Mouse (Mus musculus): ENCODE results near the gene Uba2. TPM values are rescaled to one million over a fixed set of nuclear protein-coding genes. Genes with fewer than 3 reads are reported as not detected.

Gene Uba2
- polyA plus RNA-seq (2014; fragmentation: Illumina TruSeq; extraction: RNeasy Lipid Tissue Mini Kit (QIAGEN cat#74804); ENCODE audit: low replicate concordance): 57.0 TPM

DNA sequence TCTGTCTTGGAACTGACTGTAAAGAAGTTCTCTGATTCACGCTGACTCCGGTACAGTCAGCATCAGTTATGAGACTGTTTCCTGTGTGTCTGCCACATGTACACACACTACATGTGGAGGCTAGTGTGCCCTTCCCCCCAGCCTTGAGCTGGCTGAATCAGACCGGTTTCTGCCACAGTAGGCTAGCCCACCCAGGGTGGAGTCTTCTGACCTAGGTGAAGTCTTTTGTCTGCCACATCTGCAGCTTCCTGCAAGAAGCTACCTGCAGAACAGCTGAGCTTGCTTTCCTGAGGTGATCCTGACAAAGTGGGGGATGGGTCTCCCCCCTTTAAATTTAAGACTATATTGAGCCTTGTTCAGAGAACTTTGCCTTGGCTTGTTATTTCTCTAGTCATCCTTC, at the start of gene Uba2:
Gene Uba2 (minus strand): TSS at position 146 of the 400 bp plus-strand sequence.

GRCm38 (mm10) chr7:34196132-34197128, 27.0 kb upstream of the Uba2 start, which contains the start of gene Pdcd2l:
Pdcd2l (minus strand) TSS chr7:34196661.

DNA sequence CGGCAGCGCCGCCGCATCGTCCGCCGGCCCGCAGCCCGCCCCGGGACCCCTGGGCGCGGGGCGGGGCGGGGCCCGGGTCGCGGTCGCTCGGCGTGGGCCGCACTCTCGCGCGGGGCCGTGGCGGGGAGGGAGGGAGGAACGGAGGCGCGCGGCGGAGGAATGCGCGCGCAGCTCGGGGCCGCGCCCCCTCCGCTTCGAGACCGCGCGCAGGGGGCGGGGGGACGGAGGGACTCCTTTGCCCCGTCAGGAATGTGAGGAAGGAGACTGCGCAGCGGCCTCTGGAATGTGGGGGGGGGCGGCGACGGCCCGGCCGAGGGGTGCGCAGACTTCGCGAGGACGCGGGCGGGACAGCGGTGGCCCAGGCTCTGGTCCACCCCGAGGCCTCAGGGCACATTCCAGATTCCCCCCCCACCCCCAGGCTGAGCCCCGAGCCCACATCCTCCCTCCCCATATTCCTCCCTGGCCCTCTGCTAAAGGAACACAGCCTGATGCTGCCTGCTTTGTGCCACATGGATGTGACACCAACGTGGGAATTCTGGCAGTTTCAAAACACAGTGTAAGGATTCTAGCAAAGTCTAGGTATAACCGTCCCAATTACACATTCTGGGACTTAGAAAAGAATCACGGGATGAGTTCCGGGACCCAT, 36.2 kb downstream of the Uba2 start, which contains the start of gene Wtip:
Gene Wtip (minus strand): TSS at position 152 of the 646 bp plus-strand sequence.

DNA sequence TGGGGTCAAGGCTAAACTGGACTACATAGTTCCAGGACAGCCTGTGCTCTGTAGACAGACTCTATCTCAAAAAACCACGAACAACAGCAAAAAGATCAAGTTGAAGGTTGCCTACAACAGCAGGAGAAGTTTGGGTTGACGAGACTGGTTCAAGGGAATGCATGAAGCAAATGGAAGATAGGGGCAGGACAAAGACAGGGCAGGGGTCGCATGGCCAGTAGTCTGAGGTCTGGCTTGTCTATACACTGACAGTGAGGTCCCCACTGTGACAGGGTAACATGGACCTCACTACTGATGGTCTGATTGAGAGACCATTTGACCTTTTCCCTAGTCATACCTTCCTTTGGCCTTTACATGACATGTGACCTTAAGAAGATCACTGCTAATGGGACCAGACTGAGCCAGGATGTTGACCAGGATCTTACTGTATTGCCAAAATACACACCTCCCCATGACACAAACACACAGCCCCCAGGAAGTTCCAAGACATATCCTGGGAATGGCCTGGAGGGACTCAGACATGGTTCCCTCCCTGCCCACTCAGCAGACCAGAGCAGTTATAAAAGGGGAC, 74.4 kb downstream of the Uba2 start, which contains the start of gene Scgb1b30:
Gene Scgb1b30 (plus strand): TSS at position 521 of the 571 bp plus-strand sequence.

Other genes starting within 250 kb of the Uba2 start
- gene Scgb2b26, start 224.6 kb downstream of the Uba2 start, polyA plus RNA-seq (2014; fragmentation: Illumina TruSeq; extraction: RNeasy Lipid Tissue Mini Kit (QIAGEN cat#74804); ENCODE audit: low replicate concordance): not detected
- not detected for gene Scgb2b27, start 155.7 kb downstream of the Uba2 start, polyA plus RNA-seq (2014; fragmentation: Illumina TruSeq; extraction: RNeasy Lipid Tissue Mini Kit (QIAGEN cat#74804); ENCODE audit: low replicate concordance)
- not detected for gene Scgb1b27, start 148.1 kb downstream of the Uba2 start, polyA plus RNA-seq (2014; fragmentation: Illumina TruSeq; extraction: RNeasy Lipid Tissue Mini Kit (QIAGEN cat#74804); ENCODE audit: low replicate concordance)
- gene Scgb1b30, start 74.2 kb downstream of the Uba2 start, polyA plus RNA-seq (2014; fragmentation: Illumina TruSeq; extraction: RNeasy Lipid Tissue Mini Kit (QIAGEN cat#74804); ENCODE audit: low replicate concordance): not detected
- gene Wtip, start 36.3 kb downstream of the Uba2 start, polyA plus RNA-seq (2014; fragmentation: Illumina TruSeq; extraction: RNeasy Lipid Tissue Mini Kit (QIAGEN cat#74804); ENCODE audit: low replicate concordance): not detected
- 2.3 TPM for gene Pdcd2l, start 27.1 kb upstream of the Uba2 start, polyA plus RNA-seq (2014; fragmentation: Illumina TruSeq; extraction: RNeasy Lipid Tissue Mini Kit (QIAGEN cat#74804); ENCODE audit: low replicate concordance)
- 20.1 TPM for gene Gpi1, start 60.7 kb upstream of the Uba2 start, polyA plus RNA-seq (2014; fragmentation: Illumina TruSeq; extraction: RNeasy Lipid Tissue Mini Kit (QIAGEN cat#74804); ENCODE audit: low replicate concordance)
- not detected for gene Gm6096, start 81.4 kb upstream of the Uba2 start, polyA plus RNA-seq (2014; fragmentation: Illumina TruSeq; extraction: RNeasy Lipid Tissue Mini Kit (QIAGEN cat#74804); ENCODE audit: low replicate concordance)
- 29.7 TPM for gene 4931406P16Rik, start 144.0 kb upstream of the Uba2 start, polyA plus RNA-seq (2014; fragmentation: Illumina TruSeq; extraction: RNeasy Lipid Tissue Mini Kit (QIAGEN cat#74804); ENCODE audit: low replicate concordance)
- gene Lsm14a, start 223.7 kb upstream of the Uba2 start, polyA plus RNA-seq (2014; fragmentation: Illumina TruSeq; extraction: RNeasy Lipid Tissue Mini Kit (QIAGEN cat#74804); ENCODE audit: low replicate concordance): 119 TPM

Data from small intestine, adult 10 weeks (tissue).